Mouse (Mus musculus): ENCODE measurements at regions not wholly inside any gene's neighbourhood (a gene's known extent, or its start where the extent isn't known, plus 50 kb on each side); places are given as distances from the start of the nearest gene placed in this dataset.
"Not testable (repeated sequence)": the region's sequence is repeated elsewhere in the genome, so short reads cannot be mapped to it uniquely, and the experiment has no call there.

DNA sequence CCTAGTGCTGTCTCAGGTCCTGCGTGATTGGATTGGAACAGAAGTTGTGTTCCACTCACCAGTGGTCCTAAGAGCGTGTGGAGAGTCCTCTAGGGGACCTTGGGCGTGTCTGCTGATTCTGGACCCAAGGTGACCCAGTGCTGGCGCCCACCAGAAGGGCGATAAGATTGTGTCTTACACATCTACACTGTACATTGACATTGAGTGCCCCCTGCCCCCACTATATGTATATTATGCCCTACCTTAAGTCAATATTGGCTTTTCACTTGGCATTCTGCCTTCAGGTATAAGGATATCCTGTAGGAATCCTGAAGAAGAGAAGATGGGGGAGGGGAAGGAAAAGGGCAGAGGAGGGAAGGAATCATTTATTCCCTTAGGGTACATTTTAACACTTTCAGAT is 260.2 kb upstream of the Rgs17 start:
- no peak for DNase-seq (ENCODE audit: low spot score in 2 of 2)

DNA sequence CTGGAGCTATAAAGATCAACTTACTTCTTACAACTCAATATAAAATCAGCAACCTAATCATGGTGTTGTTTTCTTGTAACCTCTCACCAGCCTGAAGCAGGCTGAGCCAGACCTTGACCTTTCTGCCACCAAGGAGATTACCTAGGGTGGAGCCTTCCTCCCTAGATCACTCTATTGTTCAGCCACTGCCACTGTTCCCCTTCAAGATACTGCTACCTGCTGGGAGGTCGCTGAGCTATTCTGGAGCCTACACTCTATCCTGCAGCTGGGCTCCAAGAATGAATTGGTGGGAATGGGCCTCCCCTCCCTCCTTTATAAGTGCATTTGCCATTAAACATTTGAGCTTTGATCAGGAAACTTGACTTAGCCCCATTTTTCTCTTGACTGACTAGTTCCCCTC is 242.1 kb upstream of the Rgs17 start:
- not testable (repeated sequence) for DNase-seq (ENCODE audit: low spot score in 2 of 2)

- DNase-seq (ENCODE audit: low spot score in 2 of 2), result no peak
These were observed 234.7 kb upstream of the Rgs17 start for GRCm38 (mm10) chr10:6156941-6157340.

DNA sequence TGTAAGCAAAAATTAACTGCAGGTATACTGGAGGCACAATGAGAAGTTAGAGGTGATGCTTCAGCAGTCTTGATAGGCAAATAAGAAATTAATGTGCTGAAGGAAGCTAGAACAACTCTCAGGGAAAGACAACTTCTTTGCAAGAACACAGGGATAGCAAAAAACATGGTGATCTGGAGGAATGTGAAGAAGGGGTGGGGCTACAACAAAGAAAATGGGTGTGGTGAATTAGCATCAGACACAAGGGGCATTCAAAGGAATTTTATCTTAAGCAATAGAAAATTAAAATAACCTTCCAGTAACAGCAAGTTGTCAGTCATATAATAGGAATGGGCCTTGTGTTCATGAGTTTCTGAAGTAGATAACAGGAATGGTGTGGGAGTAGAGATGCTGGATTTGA is 211.9 kb upstream of the Rgs17 start:
- no peak for DNase-seq (ENCODE audit: low spot score in 2 of 2)

GRCm38 (mm10) chr10:6124423-6124822 is 202.2 kb upstream of the Rgs17 start:
- DNase-seq (ENCODE audit: low spot score in 2 of 2), result not testable (repeated sequence)

- DNase-seq (ENCODE audit: low spot score in 2 of 2), result peak in 1 of 2 experiments; percentile 12
These were observed 192.9 kb upstream of the Rgs17 start for GRCm38 (mm10) chr10:6114883-6115622.

Measured in frontal cortex, postnatal 14 days (tissue).